Mouse (Mus musculus) ovary, postnatal 10 days (tissue): Measurements from ENCODE around the gene Usp17lb.
"Not testable (repeated sequence)": the region's sequence is repeated elsewhere in the genome, so short reads cannot be mapped to it uniquely, and the experiment has no call there.

ENCODE experiments used
- DNase-seq: peaks from one replicate; pipeline ENCODE4 v3.0.0; 2022; ENCODE audit warnings: low spot score

The Usp17lb gene

GRCm38 (mm10) chr7:104842503-104842902, at the start of gene Usp17lb:
Gene Usp17lb, minus strand, starts transcription at chr7:104842603.
- DNase-seq: no peak

- DNase-seq: no peak
Observed at GRCm38 (mm10) chr7:104877731-104878130, 35.3 kb upstream of the Usp17lb start, which contains the start of gene Olfr665. Gene Olfr665, plus strand, starts transcription at chr7:104878031.

- DNase-seq: no peak
Observed at GRCm38 (mm10) chr7:104861381-104861780, 19.0 kb upstream of the Usp17lb start.

- DNase-seq: no peak
Observed at GRCm38 (mm10) chr7:104857683-104858082, 15.3 kb upstream of the Usp17lb start.

DNA sequence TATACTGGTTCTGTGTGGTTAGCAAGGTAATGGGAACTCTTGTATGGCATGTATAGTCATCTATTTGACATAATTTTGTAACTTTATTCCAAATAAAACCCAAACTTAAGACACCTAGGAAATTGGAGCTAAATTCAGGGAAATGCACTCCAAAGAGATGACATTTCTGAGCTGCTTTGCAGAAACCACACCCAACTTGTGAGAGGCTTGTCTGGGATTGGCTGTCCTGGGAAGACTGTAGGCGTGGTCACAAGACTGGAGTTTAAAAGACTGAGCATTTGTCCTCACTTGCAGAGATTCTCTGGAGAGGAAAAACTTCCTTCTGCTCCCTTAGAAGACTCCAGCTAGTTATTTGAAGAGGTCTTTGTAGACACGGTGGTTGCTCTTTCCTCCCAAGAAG, 14.3 kb upstream of the Usp17lb start, which contains the start of gene Usp17la:
Gene Usp17la (plus strand): TSS at position 301 of the 400 bp plus-strand sequence.
- DNase-seq: not testable (repeated sequence)

- no peak for DNase-seq
Observed at GRCm38 (mm10) chr7:104855248-104855750, 12.9 kb upstream of the Usp17lb start.

GRCm38 (mm10) chr7:104851546-104851945, 9.1 kb upstream of the Usp17lb start:
- not testable (repeated sequence) for DNase-seq

DNA sequence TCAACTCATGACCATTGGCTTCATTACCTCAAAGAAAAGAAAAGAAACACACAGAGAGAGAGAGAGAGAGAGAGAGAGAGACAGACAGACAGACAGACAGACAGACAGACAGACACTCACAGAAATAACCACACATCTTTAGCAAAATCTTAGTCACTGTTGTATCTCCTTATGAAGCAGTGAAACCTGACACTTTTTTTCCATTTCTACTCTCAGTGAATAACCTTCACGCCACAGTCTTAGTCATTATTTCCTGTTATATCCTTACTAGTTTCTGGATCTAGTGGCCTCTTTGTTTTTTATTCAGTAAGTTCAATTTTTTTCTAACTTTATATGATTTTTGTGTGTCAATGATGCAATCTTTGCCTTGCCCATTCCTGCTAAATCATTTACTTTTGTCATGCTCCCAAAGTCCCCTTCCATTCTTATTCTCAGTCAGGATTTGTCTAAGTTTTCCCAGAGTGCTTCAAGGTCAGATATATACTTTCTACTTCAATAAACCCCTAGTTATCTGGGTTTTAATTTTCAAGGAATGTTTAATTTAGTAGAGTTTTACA, 1.4 kb upstream of the Usp17lb start:
- no peak for DNase-seq

- DNase-seq: not testable (repeated sequence)
Observed at GRCm38 (mm10) chr7:104810335-104810734, 32.1 kb downstream of the Usp17lb start.

DNA sequence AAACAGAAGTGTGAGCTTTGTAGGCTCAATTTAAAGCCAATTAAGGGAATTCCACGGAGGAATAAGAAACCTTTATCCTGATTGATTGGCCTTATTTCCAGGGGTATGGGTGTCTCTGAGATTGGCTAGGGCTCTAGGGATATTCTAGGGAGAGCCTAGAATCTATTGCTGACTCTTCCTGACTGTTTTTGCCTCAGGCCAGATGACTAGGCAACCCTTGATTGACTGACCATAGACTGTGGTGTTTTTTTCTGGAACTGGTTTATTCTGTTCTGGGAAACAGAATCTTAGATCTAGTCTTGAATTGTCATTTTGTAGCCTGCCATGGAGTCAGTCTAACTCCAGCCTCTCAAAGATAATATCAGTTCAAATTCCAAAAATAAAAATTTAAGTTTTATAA, 51.6 kb downstream of the Usp17lb start:
- DNase-seq: no peak
